Mouse (Mus musculus): ENCODE data around the gene Ptges2. TPM values are rescaled to one million over a fixed set of nuclear protein-coding genes. Genes with fewer than 3 reads are reported as not detected.

Gene Ptges2
- total and polyA plus RNA-seq, 3 experiments: 6.8 to 13.8 (median 11.5) TPM

GRCm38 (mm10) chr2:32423481-32424331 lies 28.0 kb downstream of the Ptges2 start:
- H3K4me1 ChIP-seq (ENCODE audit: insufficient read depth, low read depth, low read length): peaks cover 42% of the 10 kb centered on the region
- peak overlapping the region; percentile 65; the same call in 1 of the 2 replicates for H3K4me3 ChIP-seq (ENCODE audit: low read depth, low read length)
- H3K36me3 ChIP-seq (replicated peaks): peaks cover 47% of the 10 kb centered on the region
- TF ChIP-seq CTCF (IDR thresholded peaks at IDR 0.05; ENCODE audit: low read depth, low read length): no peak
- TF ChIP-seq POLR2AphosphoS5 (IDR thresholded peaks at IDR 0.05; ENCODE audit: insufficient replicate concordance, low read depth, low read length): no peak
- TF ChIP-seq GATA2 (IDR thresholded peaks at IDR 0.05; ENCODE audit: borderline replicate concordance, low read depth, low read length): no peak
- no peak for TF ChIP-seq TAL1 (conservative IDR thresholded peaks at IDR 0.05; ENCODE audit: low read depth, low read length)
- TF ChIP-seq GATA1 (IDR thresholded peaks at IDR 0.05; ENCODE audit: borderline replicate concordance, low read length): no peak
- DNase-seq (ENCODE audit: low spot score): peak; percentile 71
- no peaks in the 10 kb centered on the region for H3K9me3 ChIP-seq (replicated peaks)
- H3K27me3 ChIP-seq (ENCODE audit: insufficient read depth, low read length): no peaks in the 10 kb centered on the region
- ATAC-seq (ENCODE audit: extremely low read depth, insufficient number of reproducible peaks, low FRiP score, poor library complexity, severe bottlenecking): peak; percentile 91

DNA sequence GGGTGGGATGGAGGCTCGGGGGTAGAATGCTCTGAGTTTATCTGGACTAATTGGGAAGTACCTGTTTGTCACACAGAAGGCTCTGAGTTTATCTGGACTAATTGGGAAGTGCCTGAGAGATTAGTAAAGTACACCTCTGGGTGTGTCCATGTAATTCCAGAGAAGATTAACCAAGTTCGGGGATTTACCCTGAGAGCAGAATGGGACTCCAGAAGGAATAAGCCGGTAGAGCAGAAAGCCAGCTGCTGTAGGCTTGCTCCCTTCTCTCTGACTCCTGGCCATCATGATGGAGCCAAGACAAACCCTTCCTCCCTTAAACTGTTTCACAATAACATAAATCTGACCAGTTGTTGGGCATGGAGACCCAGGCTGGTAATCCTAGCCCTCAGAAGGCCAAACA lies 29.1 kb downstream of the Ptges2 start:
- DNase-seq (ENCODE audit: low spot score) (no peak), ATAC-seq (ENCODE audit: extremely low read depth, insufficient number of reproducible peaks, low FRiP score, poor library complexity, severe bottlenecking) (no peak)
- no peak for TF ChIP-seq GATA1 (IDR thresholded peaks at IDR 0.05; ENCODE audit: borderline replicate concordance, low read length)
- TF ChIP-seq CTCF (IDR thresholded peaks at IDR 0.05; ENCODE audit: low read depth, low read length): no peak
- no peak for TF ChIP-seq GATA2 (IDR thresholded peaks at IDR 0.05; ENCODE audit: borderline replicate concordance, low read depth, low read length)
- no peak for TF ChIP-seq POLR2AphosphoS5 (IDR thresholded peaks at IDR 0.05; ENCODE audit: insufficient replicate concordance, low read depth, low read length)
- TF ChIP-seq TAL1 (conservative IDR thresholded peaks at IDR 0.05; ENCODE audit: low read depth, low read length): no peak
- no peaks in the 10 kb centered on the region for H3K27me3 ChIP-seq (ENCODE audit: insufficient read depth, low read length)
- peaks cover 50% of the 10 kb centered on the region for H3K4me1 ChIP-seq (ENCODE audit: insufficient read depth, low read depth, low read length)
- H3K9me3 ChIP-seq (replicated peaks): no peaks in the 10 kb centered on the region
- H3K4me3 ChIP-seq (ENCODE audit: low read depth, low read length): no peak overlapping the region
- peaks cover 36% of the 10 kb centered on the region for H3K36me3 ChIP-seq (replicated peaks)

- TF ChIP-seq CTCF (IDR thresholded peaks at IDR 0.05; ENCODE audit: low read depth, low read length): no peak
- no peak for TF ChIP-seq POLR2AphosphoS5 (IDR thresholded peaks at IDR 0.05; ENCODE audit: insufficient replicate concordance, low read depth, low read length)
- no peak for TF ChIP-seq GATA1 (IDR thresholded peaks at IDR 0.05; ENCODE audit: borderline replicate concordance, low read length)
- TF ChIP-seq GATA2 (IDR thresholded peaks at IDR 0.05; ENCODE audit: borderline replicate concordance, low read depth, low read length): no peak
- no peak for TF ChIP-seq TAL1 (conservative IDR thresholded peaks at IDR 0.05; ENCODE audit: low read depth, low read length)
- ATAC-seq (ENCODE audit: extremely low read depth, insufficient number of reproducible peaks, low FRiP score, poor library complexity, severe bottlenecking) (no peak), DNase-seq (ENCODE audit: low spot score) (no peak)
- Histone ChIP-seq H3K27me3 (ENCODE audit: insufficient read depth, low read length) (no peaks in the 10 kb centered on the region), H3K9me3 (replicated peaks) (no peaks in the 10 kb centered on the region), H3K4me3 (ENCODE audit: low read depth, low read length) (no peak overlapping the region), H3K36me3 (replicated peaks) (peaks cover 31% of the 10 kb centered on the region), H3K4me1 (ENCODE audit: insufficient read depth, low read depth, low read length) (peaks cover 50% of the 10 kb centered on the region)
Measured at GRCm38 (mm10) chr2:32425568-32425967, 29.9 kb downstream of the Ptges2 start.

DNA sequence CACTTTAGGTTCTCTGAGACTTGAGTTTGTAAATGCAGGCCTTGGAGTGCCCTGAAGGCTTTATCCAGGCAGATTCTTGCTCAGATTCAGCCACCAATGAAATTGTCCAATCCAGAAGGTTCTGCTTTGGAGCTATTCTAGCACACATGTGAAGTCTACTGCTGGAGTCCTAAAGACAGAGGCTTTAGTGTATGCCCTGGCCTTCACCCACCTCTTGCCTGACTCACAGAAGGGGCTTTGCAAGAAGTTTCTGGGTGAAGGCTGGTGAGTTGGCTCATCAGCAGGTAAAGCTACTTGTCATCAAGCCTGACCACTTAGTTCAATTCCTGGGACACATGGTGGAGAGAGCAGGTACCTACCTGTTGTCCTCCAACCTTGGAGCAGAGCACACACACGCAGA lies 30.4 kb downstream of the Ptges2 start:
- TF ChIP-seq CTCF (IDR thresholded peaks at IDR 0.05; ENCODE audit: low read depth, low read length) (no peak), TAL1 (conservative IDR thresholded peaks at IDR 0.05; ENCODE audit: low read depth, low read length) (no peak), GATA1 (IDR thresholded peaks at IDR 0.05; ENCODE audit: borderline replicate concordance, low read length) (no peak), GATA2 (IDR thresholded peaks at IDR 0.05; ENCODE audit: borderline replicate concordance, low read depth, low read length) (no peak), POLR2AphosphoS5 (IDR thresholded peaks at IDR 0.05; ENCODE audit: insufficient replicate concordance, low read depth, low read length) (no peak)
- H3K9me3 ChIP-seq (replicated peaks): no peaks in the 10 kb centered on the region
- H3K4me3 ChIP-seq (ENCODE audit: low read depth, low read length): no peak overlapping the region
- peaks cover 50% of the 10 kb centered on the region for H3K4me1 ChIP-seq (ENCODE audit: insufficient read depth, low read depth, low read length)
- H3K36me3 ChIP-seq (replicated peaks): peaks cover 29% of the 10 kb centered on the region
- H3K27me3 ChIP-seq (ENCODE audit: insufficient read depth, low read length): no peaks in the 10 kb centered on the region
- no peak for DNase-seq (ENCODE audit: low spot score)
- no peak for ATAC-seq (ENCODE audit: extremely low read depth, insufficient number of reproducible peaks, low FRiP score, poor library complexity, severe bottlenecking)

DNA sequence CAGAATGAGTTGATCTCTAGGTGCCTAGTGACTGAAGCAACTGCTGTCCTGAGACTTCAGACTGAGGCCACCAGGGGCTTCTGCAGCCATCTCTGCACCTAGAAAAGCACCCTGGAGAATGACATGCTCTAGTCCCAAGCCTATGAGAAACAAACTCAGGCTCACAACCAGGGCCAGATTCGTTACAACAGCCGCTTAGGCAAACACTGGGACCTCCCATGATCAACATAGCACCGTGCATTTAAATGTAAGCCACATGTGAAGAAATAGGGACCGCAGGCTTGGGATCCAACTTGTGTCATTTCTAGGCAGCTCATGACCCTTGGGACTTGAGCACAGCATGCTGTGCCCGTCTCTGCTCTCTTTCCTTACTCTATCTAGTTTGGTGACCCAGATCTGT lies 32.0 kb downstream of the Ptges2 start:
- Histone ChIP-seq H3K36me3 (replicated peaks) (peaks cover 25% of the 10 kb centered on the region), H3K4me3 (ENCODE audit: low read depth, low read length) (no peak overlapping the region), H3K4me1 (ENCODE audit: insufficient read depth, low read depth, low read length) (peaks cover 47% of the 10 kb centered on the region), H3K9me3 (replicated peaks) (no peaks in the 10 kb centered on the region), H3K27me3 (ENCODE audit: insufficient read depth, low read length) (no peaks in the 10 kb centered on the region)
- DNase-seq (ENCODE audit: low spot score) (no peak), ATAC-seq (ENCODE audit: extremely low read depth, insufficient number of reproducible peaks, low FRiP score, poor library complexity, severe bottlenecking) (no peak)
- TF ChIP-seq CTCF (IDR thresholded peaks at IDR 0.05; ENCODE audit: low read depth, low read length) (no peak), GATA2 (IDR thresholded peaks at IDR 0.05; ENCODE audit: borderline replicate concordance, low read depth, low read length) (no peak)

- Histone ChIP-seq H3K4me3 (ENCODE audit: low read depth, low read length) (no peak overlapping the region), H3K36me3 (replicated peaks) (peaks cover 26% of the 10 kb centered on the region), H3K4me1 (ENCODE audit: insufficient read depth, low read depth, low read length) (peaks cover 41% of the 10 kb centered on the region), H3K9me3 (replicated peaks) (no peaks in the 10 kb centered on the region), H3K27me3 (ENCODE audit: insufficient read depth, low read length) (no peaks in the 10 kb centered on the region)
- DNase-seq (ENCODE audit: low spot score) (peak; percentile 12), ATAC-seq (ENCODE audit: extremely low read depth, insufficient number of reproducible peaks, low FRiP score, poor library complexity, severe bottlenecking) (no peak; the same call in 1 of the 2 replicates)
- TF ChIP-seq POLR2AphosphoS5 (IDR thresholded peaks at IDR 0.05; ENCODE audit: insufficient replicate concordance, low read depth, low read length): no peak
- no peak for TF ChIP-seq CTCF (IDR thresholded peaks at IDR 0.05; ENCODE audit: low read depth, low read length)
- no peak for TF ChIP-seq TAL1 (conservative IDR thresholded peaks at IDR 0.05; ENCODE audit: low read depth, low read length)
- TF ChIP-seq GATA1 (IDR thresholded peaks at IDR 0.05; ENCODE audit: borderline replicate concordance, low read length): no peak
- no peak for TF ChIP-seq GATA2 (IDR thresholded peaks at IDR 0.05; ENCODE audit: borderline replicate concordance, low read depth, low read length)
Measured at GRCm38 (mm10) chr2:32428262-32428722, 32.6 kb downstream of the Ptges2 start.
